Mouse (Mus musculus) spleen, postnatal 14 days (tissue): ENCODE results near the gene Spats2.
"Not testable (repeated sequence)": the region's sequence is repeated elsewhere in the genome, so short reads cannot be mapped to it uniquely, and the experiment has no call there.

ENCODE experiments used
- DNase-seq, 2 experiments: peaks; one replicate each; pipeline ENCODE4 v3.0.0; 2021 to 2022; ENCODE audit warnings: low spot score in 2 of 2

Spats2 gene

GRCm38 (mm10) chr15:99224208-99224911 is 98.6 kb downstream of the Spats2 start, which contains the start of gene Kcnh3:
Gene Kcnh3, plus strand, starts transcription at chr15:99224861.
- DNase-seq = peak; percentile 20 to 41

- no peak for DNase-seq
These were observed 99.5 kb downstream of the Spats2 start for GRCm38 (mm10) chr15:99225081-99225810.

GRCm38 (mm10) chr15:99226090-99226489 is 100.4 kb downstream of the Spats2 start:
- no peak for DNase-seq

GRCm38 (mm10) chr15:99231998-99232397 is 106.3 kb downstream of the Spats2 start:
- no peak for DNase-seq

- DNase-seq = no peak
These were observed 108.0 kb downstream of the Spats2 start for GRCm38 (mm10) chr15:99233719-99234118.

GRCm38 (mm10) chr15:99234326-99235010 is 108.8 kb downstream of the Spats2 start:
- no peak for DNase-seq

GRCm38 (mm10) chr15:99238006-99238405 is 112.3 kb downstream of the Spats2 start:
- DNase-seq = no peak

- no peak for DNase-seq
These were observed 114.4 kb downstream of the Spats2 start for GRCm38 (mm10) chr15:99240129-99240528.

GRCm38 (mm10) chr15:99241249-99241648 is 115.5 kb downstream of the Spats2 start:
- DNase-seq = no peak

- no peak for DNase-seq
These were observed 116.3 kb downstream of the Spats2 start for GRCm38 (mm10) chr15:99242045-99242444.

- DNase-seq = not testable (repeated sequence)
These were observed 121.0 kb downstream of the Spats2 start for GRCm38 (mm10) chr15:99246736-99247135.

- DNase-seq = no peak
These were observed 123.3 kb downstream of the Spats2 start for GRCm38 (mm10) chr15:99248972-99249371.

GRCm38 (mm10) chr15:99249938-99250337 is 124.2 kb downstream of the Spats2 start:
- no peak for DNase-seq

GRCm38 (mm10) chr15:99251111-99251510 is 125.4 kb downstream of the Spats2 start:
- DNase-seq = not testable (repeated sequence)

GRCm38 (mm10) chr15:99251626-99252380 is 126.1 kb downstream of the Spats2 start, which contains the start of gene Mcrs1:
Gene Mcrs1, minus strand, starts transcription at chr15:99251961.
- peak; percentile 86 to 91 for DNase-seq

GRCm38 (mm10) chr15:99252381-99253174 is 126.9 kb downstream of the Spats2 start:
- DNase-seq = no peak

- DNase-seq = not testable (repeated sequence)
These were observed 127.4 kb downstream of the Spats2 start for GRCm38 (mm10) chr15:99253175-99253479.

GRCm38 (mm10) chr15:99253772-99254171 is 128.1 kb downstream of the Spats2 start:
- no peak for DNase-seq

GRCm38 (mm10) chr15:99254477-99255005 is 128.8 kb downstream of the Spats2 start:
- no peak for DNase-seq

GRCm38 (mm10) chr15:99255241-99255749 is 129.6 kb downstream of the Spats2 start:
- no peak for DNase-seq
